Mouse (Mus musculus) heart, adult 9 months (tissue): ENCODE results near the gene Tex19.2.
A peak's percentile ranks its signal among the peaks of the same experiment; 100 is the strongest.
"Not testable (repeated sequence)": the region's sequence is repeated elsewhere in the genome, so short reads cannot be mapped to it uniquely, and the experiment has no call there.

ENCODE experiments used
- DNase-seq, 2 experiments: peaks; one replicate each; pipeline ENCODE4 v3.0.0; 2022; ENCODE audit warnings: low spot score in 2 of 2

Tex19.2 gene

GRCm38 (mm10) chr11:121111601-121112000 lies 6.9 kb downstream of the Tex19.2 start:
- DNase-seq: no peak

- no peak for DNase-seq
Observed at GRCm38 (mm10) chr11:121111051-121111450, 7.4 kb downstream of the Tex19.2 start.

GRCm38 (mm10) chr11:121109986-121110385 lies 8.5 kb downstream of the Tex19.2 start:
- DNase-seq: peak; percentile 55 to 75

GRCm38 (mm10) chr11:121108061-121108460 lies 10.4 kb downstream of the Tex19.2 start:
- DNase-seq: peak in 1 of 2 experiments; percentile 22

GRCm38 (mm10) chr11:121107242-121107641 lies 11.2 kb downstream of the Tex19.2 start:
- not testable (repeated sequence) for DNase-seq

- DNase-seq: no peak
Observed at GRCm38 (mm10) chr11:121101124-121101805, 17.2 kb downstream of the Tex19.2 start.

- DNase-seq: no peak
Observed at GRCm38 (mm10) chr11:121100692-121101091, 17.8 kb downstream of the Tex19.2 start.

- no peak for DNase-seq
Observed at GRCm38 (mm10) chr11:121099762-121100161, 18.7 kb downstream of the Tex19.2 start.

GRCm38 (mm10) chr11:121092606-121093585 lies 25.6 kb downstream of the Tex19.2 start:
- DNase-seq: no peak

- DNase-seq: no peak
Observed at GRCm38 (mm10) chr11:121090943-121091342, 27.5 kb downstream of the Tex19.2 start.

GRCm38 (mm10) chr11:121089756-121090546 lies 28.5 kb downstream of the Tex19.2 start:
- no peak for DNase-seq

GRCm38 (mm10) chr11:121088997-121089396 lies 29.5 kb downstream of the Tex19.2 start:
- no peak for DNase-seq

GRCm38 (mm10) chr11:121086296-121086695 lies 32.2 kb downstream of the Tex19.2 start:
- DNase-seq: no peak

- no peak for DNase-seq
Observed at GRCm38 (mm10) chr11:121085181-121085580, 33.3 kb downstream of the Tex19.2 start.

GRCm38 (mm10) chr11:121082857-121083500 lies 35.5 kb downstream of the Tex19.2 start:
- DNase-seq: peak; percentile 37 to 48

- peak in 1 of 2 experiments; percentile 11 for DNase-seq
Observed at GRCm38 (mm10) chr11:121082250-121082649, 36.2 kb downstream of the Tex19.2 start.

GRCm38 (mm10) chr11:121081120-121081519 lies 37.4 kb downstream of the Tex19.2 start, which contains the start of gene Sectm1a:
TSS of gene Sectm1a (minus strand) at chr11:121081220.
- no peak for DNase-seq

- DNase-seq: no peak
Observed at GRCm38 (mm10) chr11:121080330-121080729, 38.1 kb downstream of the Tex19.2 start.

GRCm38 (mm10) chr11:121075655-121076054 lies 42.8 kb downstream of the Tex19.2 start:
- DNase-seq: no peak

- DNase-seq: not testable (repeated sequence)
Observed at GRCm38 (mm10) chr11:121069662-121070061, 48.8 kb downstream of the Tex19.2 start.

GRCm38 (mm10) chr11:121067895-121068294 lies 50.6 kb downstream of the Tex19.2 start:
- no peak for DNase-seq
